Mouse (Mus musculus): ENCODE measurements around the gene Mtfr2. TPM values are rescaled to one million over a fixed set of nuclear protein-coding genes. Genes with fewer than 3 reads are reported as not detected.

Mtfr2 gene
- not detected for total RNA-seq (2021)
- 0.12 and 0.38 TPM in 2 replicates for polyA plus RNA-seq (2012; rRNA removed)
- long read RNA-seq, partial matches to known transcripts = 0 of 1 reads
- long read RNA-seq, other reads (novel, unspliced or antisense) = 1 of 1 reads

DNA sequence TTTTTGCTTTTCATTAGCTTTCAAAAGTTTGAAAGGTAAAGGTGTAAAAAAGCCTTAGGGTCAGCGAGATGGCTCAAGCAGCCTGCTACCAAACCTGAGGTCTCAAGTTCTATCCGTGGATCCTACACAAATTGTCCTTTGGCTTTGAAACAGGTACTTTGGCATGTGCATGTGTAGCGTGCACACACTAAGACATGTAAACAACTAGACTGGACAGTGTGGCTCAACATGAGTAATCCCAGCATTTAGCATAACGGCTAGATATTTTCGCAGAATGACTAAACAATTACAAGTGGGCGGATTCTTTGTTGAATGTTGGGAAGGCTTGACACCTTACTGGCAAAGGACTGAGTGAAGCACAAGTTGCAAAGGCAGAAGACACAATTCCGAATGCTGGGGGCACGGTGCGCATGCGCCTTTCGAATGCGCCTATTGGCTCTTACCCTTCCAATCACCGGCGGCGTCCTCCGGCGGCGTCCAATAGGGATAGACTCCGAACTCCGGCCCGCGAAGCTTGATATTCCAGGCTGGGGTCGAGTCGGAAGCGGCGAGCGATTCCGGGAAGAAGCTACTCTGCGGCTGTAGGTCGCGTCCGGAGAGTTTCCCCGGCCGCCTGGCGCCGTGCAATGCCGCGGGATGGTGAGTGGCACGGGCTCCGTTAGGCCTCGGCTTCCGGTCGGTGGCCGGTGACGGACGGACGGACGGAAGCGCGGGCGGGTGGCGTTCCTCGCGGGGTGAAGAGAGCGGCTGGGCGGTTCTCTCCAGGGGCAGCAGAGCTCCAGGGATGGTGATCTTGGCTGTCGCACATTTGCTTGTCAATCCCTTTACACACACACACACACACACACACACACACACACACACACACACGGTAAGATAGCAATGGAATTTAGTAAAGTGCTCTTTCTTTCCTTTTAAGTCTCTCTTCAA is at the start of gene Mtfr2:
Mtfr2 (plus strand) TSS at position 486 of the 930 bp plus-strand sequence.
- DNase-seq = peak; percentile 91 to 92
- Histone ChIP-seq H3K27me3 (ENCODE audit: control insufficient read depth, insufficient read depth, low read length) (no peaks in the 10 kb centered on the region), H3K27ac (no peak within 1 kb of the TSS), H3K79me2 (replicated peaks; ENCODE audit: control insufficient read depth, insufficient read depth, low read length) (no peaks in the 10 kb centered on the region), H3K36me3 (ENCODE audit: control insufficient read depth, insufficient read depth, low read length) (no peaks in the 10 kb centered on the region; the same call in 1 of the 2 replicates), H3K9ac (ENCODE audit: low read depth, low read length) (peak within 1 kb of the TSS; percentile 64), H3K4me1 (ENCODE audit: control insufficient read depth, insufficient read depth, low read length) (peaks cover 2% of the 10 kb centered on the region), H3K4me3 (peak within 1 kb of the TSS; percentile 72)
- intact Hi-C loops (cut with DNase I) = loop anchor here (5.0 kb wide), 1 partner anchor 35 kb away; the partner anchor contains the start of gene Bclaf1
- TF ChIP-seq CTCF (IDR thresholded peaks at IDR 0.05) (peak; percentile 30), POLR2A (IDR thresholded peaks at IDR 0.05; ENCODE audit: insufficient read depth, low read depth, low read length) (peak; percentile 63; the same call in 1 of the 2 replicates), EP300 (IDR thresholded peaks at IDR 0.05; ENCODE audit: insufficient read depth, low read depth, low read length) (0 out of 2 replicates have a peak, but pooled peaks have one; percentile 37)
- WGBS = 1% methylated on average over 58 of the region's 58 CpGs

DNA sequence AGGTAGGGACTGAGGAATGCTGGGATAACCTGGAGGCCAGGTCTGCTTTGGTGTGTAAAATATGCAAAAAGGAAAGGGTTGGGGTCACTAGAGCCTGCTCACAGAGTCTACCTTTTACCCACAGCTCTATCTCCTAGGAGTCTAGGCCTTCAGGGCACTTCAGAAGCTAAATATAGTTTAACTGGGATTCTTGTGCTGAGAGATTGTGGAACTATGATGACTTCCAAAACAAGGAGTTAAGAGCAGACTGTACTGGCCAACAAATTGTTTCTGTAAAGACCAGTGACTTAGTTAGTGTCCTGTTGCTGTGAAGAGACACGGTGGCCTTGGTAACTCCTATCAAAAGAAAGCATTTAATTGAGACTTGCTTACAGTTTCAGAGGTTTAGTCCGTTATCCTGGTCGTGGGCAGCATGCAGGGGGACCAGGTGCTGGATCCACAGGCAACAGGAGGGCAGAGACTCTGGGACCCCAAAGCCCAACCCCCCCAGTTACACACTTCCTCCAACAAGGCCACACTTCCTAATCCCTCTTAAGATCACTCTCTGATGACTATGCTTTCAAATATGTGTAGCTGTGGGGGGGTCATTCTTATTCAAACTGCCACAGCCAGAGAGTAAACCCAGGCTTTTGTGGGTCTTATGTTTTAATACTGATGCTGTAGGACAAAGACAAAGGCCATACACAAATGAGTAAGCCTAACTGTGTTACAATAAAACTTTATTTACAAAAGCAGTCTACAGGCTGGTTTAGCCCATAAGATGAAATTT is 49.2 kb upstream of the Mtfr2 start:
- DNase-seq = no peak
- Histone ChIP-seq H3K36me3 (ENCODE audit: control insufficient read depth, insufficient read depth, low read length) (no peaks in the 10 kb centered on the region), H3K9ac (ENCODE audit: low read depth, low read length) (no peak overlapping the region), H3K4me3 (no peak overlapping the region), H3K4me1 (ENCODE audit: control insufficient read depth, insufficient read depth, low read length) (no peaks in the 10 kb centered on the region), H3K27ac (peak overlapping the region; percentile 79), H3K27me3 (ENCODE audit: control insufficient read depth, insufficient read depth, low read length) (no peaks in the 10 kb centered on the region), H3K79me2 (replicated peaks; ENCODE audit: control insufficient read depth, insufficient read depth, low read length) (no peaks in the 10 kb centered on the region)
- 45% methylated on average over 3 of the region's 3 CpGs for WGBS
- intact Hi-C loops (cut with DNase I) = no loop called here
- TF ChIP-seq POLR2A (IDR thresholded peaks at IDR 0.05; ENCODE audit: insufficient read depth, low read depth, low read length) = 0 out of 2 replicates have a peak, but pooled peaks have one; percentile 20
- no peak for TF ChIP-seq CTCF (IDR thresholded peaks at IDR 0.05)

GRCm38 (mm10) chr10:20299114-20299513 is 48.5 kb upstream of the Mtfr2 start:
- intact Hi-C loops (cut with DNase I) = no loop called here
- Histone ChIP-seq H3K9ac (ENCODE audit: low read depth, low read length) (no peak overlapping the region), H3K27ac (no peak overlapping the region), H3K4me1 (ENCODE audit: control insufficient read depth, insufficient read depth, low read length) (no peaks in the 10 kb centered on the region), H3K79me2 (replicated peaks; ENCODE audit: control insufficient read depth, insufficient read depth, low read length) (no peaks in the 10 kb centered on the region), H3K36me3 (ENCODE audit: control insufficient read depth, insufficient read depth, low read length) (no peaks in the 10 kb centered on the region), H3K4me3 (no peak overlapping the region), H3K27me3 (ENCODE audit: control insufficient read depth, insufficient read depth, low read length) (no peaks in the 10 kb centered on the region)
- WGBS = 70% methylated on average over 5 of the region's 5 CpGs
- TF ChIP-seq CTCF (IDR thresholded peaks at IDR 0.05) = no peak
- TF ChIP-seq EP300 (IDR thresholded peaks at IDR 0.05; ENCODE audit: insufficient read depth, low read depth, low read length) = no peak
- TF ChIP-seq POLR2A (IDR thresholded peaks at IDR 0.05; ENCODE audit: insufficient read depth, low read depth, low read length) = no peak
- no peak for DNase-seq

- no peak for TF ChIP-seq EP300 (IDR thresholded peaks at IDR 0.05; ENCODE audit: insufficient read depth, low read depth, low read length)
- no peak for TF ChIP-seq POLR2A (IDR thresholded peaks at IDR 0.05; ENCODE audit: insufficient read depth, low read depth, low read length)
- TF ChIP-seq CTCF (IDR thresholded peaks at IDR 0.05) = no peak
- Histone ChIP-seq H3K9ac (ENCODE audit: low read depth, low read length) (peak overlapping the region; percentile 86), H3K79me2 (replicated peaks; ENCODE audit: control insufficient read depth, insufficient read depth, low read length) (no peaks in the 10 kb centered on the region), H3K27ac (peak overlapping the region; percentile 100), H3K36me3 (ENCODE audit: control insufficient read depth, insufficient read depth, low read length) (peaks cover 11% of the 10 kb centered on the region), H3K4me1 (ENCODE audit: control insufficient read depth, insufficient read depth, low read length) (peaks cover 5% of the 10 kb centered on the region), H3K4me3 (peak overlapping the region; percentile 75), H3K27me3 (ENCODE audit: control insufficient read depth, insufficient read depth, low read length) (no peaks in the 10 kb centered on the region)
- DNase-seq = peak in 1 of 2 experiments; percentile 9
- WGBS = 52% methylated on average over 11 of the region's 11 CpGs
- intact Hi-C loops (cut with DNase I) = loop anchor here (2.0 to 5.0 kb wide), 2 partner anchors 20 to 36 kb away; partner anchors contain the start of gene Mtfr2
Observed at GRCm38 (mm10) chr10:20310969-20311769, 36.4 kb upstream of the Mtfr2 start.
